Mouse (Mus musculus): ENCODE results near the gene Ttll6. TPM values are rescaled to one million over a fixed set of nuclear protein-coding genes. Genes with fewer than 3 reads are reported as not detected.

Gene Ttll6
- total RNA-seq (2014; rRNA removed) (0.16 and 0.38 TPM in 2 replicates), polyA plus RNA-seq (2015; fragmentation: Nextera tagmentation; extraction: Ambion mirVana) (0.16 and 0.39 TPM in 2 replicates)

- Histone ChIP-seq H3K27ac (ENCODE audit: low read depth, low read length) (no peak within 1 kb of the TSS), H3K4me2 (ENCODE audit: low read depth, low read length, poor library complexity, severe bottlenecking) (0 out of 2 replicates have a peak within 1 kb of the TSS, but pooled peaks have one; percentile 29), H3K4me3 (ENCODE audit: low read depth, low read length) (no peak within 1 kb of the TSS), H3K27me3 (ENCODE audit: insufficient read depth, low read length) (no peaks in the 10 kb centered on the region), H3K4me1 (ENCODE audit: insufficient read depth, low read length) (no peaks in the 10 kb centered on the region), H3K9me3 (ENCODE audit: low read length) (no peaks in the 10 kb centered on the region), H3K36me3 (ENCODE audit: insufficient read depth, low read length) (no peaks in the 10 kb centered on the region), H3K9ac (replicated peaks; ENCODE audit: low read length, poor library complexity, severe bottlenecking) (no peak within 1 kb of the TSS)
- WGBS: 20% methylated on average over 16 of the region's 16 CpGs
- ATAC-seq (ENCODE audit: low FRiP score) (no peak), DNase-seq (ENCODE audit: low spot score) (peak; percentile 67)
- peak; percentile 74 for TF ChIP-seq CTCF (IDR thresholded peaks at IDR 0.05)
Measured at GRCm38 (mm10) chr11:96133239-96133865, at the start of gene Ttll6. Gene Ttll6 (plus strand): TSS chr11:96133786.

DNA sequence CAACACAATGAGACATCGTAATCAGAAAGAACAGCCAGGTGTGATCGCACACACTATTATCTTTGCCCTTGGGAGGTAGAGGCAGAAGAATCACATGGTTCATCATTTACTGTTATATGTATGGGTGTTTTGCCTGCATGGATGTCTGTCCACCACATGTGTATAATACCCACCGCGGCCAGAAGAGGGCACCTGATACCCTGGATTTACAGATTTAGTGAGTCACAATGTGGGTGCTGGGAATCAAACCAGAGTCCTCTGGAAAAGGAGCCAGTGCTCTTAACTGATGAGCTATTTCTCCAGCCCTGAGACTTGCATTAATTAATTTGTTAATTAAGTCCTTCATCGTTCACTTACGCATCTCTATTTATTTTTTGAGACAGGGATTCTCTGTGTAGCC, 45.6 kb upstream of the Ttll6 start:
- Histone ChIP-seq H3K27me3 (ENCODE audit: insufficient read depth, low read length) (no peaks in the 10 kb centered on the region), H3K9me3 (ENCODE audit: low read length) (no peaks in the 10 kb centered on the region), H3K4me2 (ENCODE audit: low read depth, low read length, poor library complexity, severe bottlenecking) (no peak overlapping the region), H3K27ac (ENCODE audit: low read depth, low read length) (no peak overlapping the region), H3K9ac (replicated peaks; ENCODE audit: low read length, poor library complexity, severe bottlenecking) (no peak overlapping the region), H3K4me1 (ENCODE audit: insufficient read depth, low read length) (no peaks in the 10 kb centered on the region), H3K36me3 (ENCODE audit: insufficient read depth, low read length) (no peaks in the 10 kb centered on the region), H3K4me3 (ENCODE audit: low read depth, low read length) (no peak overlapping the region)
- DNase-seq (ENCODE audit: low spot score): no peak
- WGBS: 93% methylated on average over 6 of the region's 6 CpGs
- no peak for ATAC-seq (ENCODE audit: low FRiP score)
- TF ChIP-seq CTCF (IDR thresholded peaks at IDR 0.05): no peak

DNA sequence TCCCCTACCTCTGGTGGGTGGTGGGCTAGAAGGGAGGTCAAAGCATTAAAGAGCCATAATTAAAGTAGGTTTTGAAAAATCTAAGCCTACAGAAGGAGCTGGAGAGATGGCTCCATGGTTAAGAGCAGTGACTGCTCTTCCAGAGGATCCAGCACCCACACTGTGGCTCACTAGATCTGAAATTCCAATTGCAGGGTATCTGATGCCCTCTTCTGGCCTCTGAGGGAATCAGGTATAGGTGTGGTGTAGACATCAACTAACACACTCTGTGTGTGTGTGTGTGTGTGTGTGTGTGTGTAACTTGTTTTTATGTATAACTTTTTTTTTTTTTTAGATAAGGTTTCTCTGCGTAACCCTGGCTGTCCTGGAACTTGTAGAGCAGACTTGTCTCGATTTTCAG, 42.5 kb upstream of the Ttll6 start:
- 56% methylated on average over 2 of the region's 2 CpGs for WGBS
- Histone ChIP-seq H3K4me1 (ENCODE audit: insufficient read depth, low read length) (no peaks in the 10 kb centered on the region), H3K9ac (replicated peaks; ENCODE audit: low read length, poor library complexity, severe bottlenecking) (no peak overlapping the region), H3K4me2 (ENCODE audit: low read depth, low read length, poor library complexity, severe bottlenecking) (no peak overlapping the region), H3K27ac (ENCODE audit: low read depth, low read length) (no peak overlapping the region), H3K36me3 (ENCODE audit: insufficient read depth, low read length) (no peaks in the 10 kb centered on the region), H3K9me3 (ENCODE audit: low read length) (no peaks in the 10 kb centered on the region), H3K4me3 (ENCODE audit: low read depth, low read length) (no peak overlapping the region), H3K27me3 (ENCODE audit: insufficient read depth, low read length) (no peaks in the 10 kb centered on the region)
- DNase-seq (ENCODE audit: low spot score) (no peak), ATAC-seq (ENCODE audit: low FRiP score) (no peak)
- peak; percentile 51 for TF ChIP-seq CTCF (IDR thresholded peaks at IDR 0.05)

GRCm38 (mm10) chr11:96092674-96093291, 40.8 kb upstream of the Ttll6 start:
- H3K4me1 ChIP-seq (ENCODE audit: insufficient read depth, low read length): no peaks in the 10 kb centered on the region
- no peaks in the 10 kb centered on the region for H3K27me3 ChIP-seq (ENCODE audit: insufficient read depth, low read length)
- DNase-seq (ENCODE audit: low spot score): no peak
- TF ChIP-seq CTCF (IDR thresholded peaks at IDR 0.05): no peak
- WGBS: 41% methylated on average over 7 of the region's 7 CpGs
- H3K9ac ChIP-seq (replicated peaks; ENCODE audit: low read length, poor library complexity, severe bottlenecking): no peak overlapping the region
- no peak overlapping the region for H3K4me3 ChIP-seq (ENCODE audit: low read depth, low read length)
- no peak overlapping the region for H3K4me2 ChIP-seq (ENCODE audit: low read depth, low read length, poor library complexity, severe bottlenecking)
- H3K27ac ChIP-seq (ENCODE audit: low read depth, low read length): no peak overlapping the region
- no peaks in the 10 kb centered on the region for H3K36me3 ChIP-seq (ENCODE audit: insufficient read depth, low read length)
- no peaks in the 10 kb centered on the region for H3K9me3 ChIP-seq (ENCODE audit: low read length)
- ATAC-seq (ENCODE audit: low FRiP score): no peak

- Histone ChIP-seq H3K27ac (ENCODE audit: low read depth, low read length) (no peak overlapping the region), H3K4me1 (ENCODE audit: insufficient read depth, low read length) (no peaks in the 10 kb centered on the region), H3K36me3 (ENCODE audit: insufficient read depth, low read length) (no peaks in the 10 kb centered on the region), H3K4me2 (ENCODE audit: low read depth, low read length, poor library complexity, severe bottlenecking) (no peak overlapping the region), H3K27me3 (ENCODE audit: insufficient read depth, low read length) (no peaks in the 10 kb centered on the region), H3K4me3 (ENCODE audit: low read depth, low read length) (no peak overlapping the region), H3K9me3 (ENCODE audit: low read length) (no peaks in the 10 kb centered on the region), H3K9ac (replicated peaks; ENCODE audit: low read length, poor library complexity, severe bottlenecking) (no peak overlapping the region)
- DNase-seq (ENCODE audit: low spot score) (peak; percentile 31), ATAC-seq (ENCODE audit: low FRiP score) (no peak)
- TF ChIP-seq CTCF (IDR thresholded peaks at IDR 0.05): peak; percentile 77
- WGBS: 14% methylated on average over 3 of the region's 3 CpGs
Measured at GRCm38 (mm10) chr11:96093361-96093760, 40.2 kb upstream of the Ttll6 start.

GRCm38 (mm10) chr11:96108376-96108775, 25.2 kb upstream of the Ttll6 start:
- Histone ChIP-seq H3K27ac (ENCODE audit: low read depth, low read length) (no peak overlapping the region), H3K36me3 (ENCODE audit: insufficient read depth, low read length) (no peaks in the 10 kb centered on the region), H3K9ac (replicated peaks; ENCODE audit: low read length, poor library complexity, severe bottlenecking) (no peak overlapping the region), H3K4me2 (ENCODE audit: low read depth, low read length, poor library complexity, severe bottlenecking) (no peak overlapping the region), H3K4me3 (ENCODE audit: low read depth, low read length) (no peak overlapping the region), H3K9me3 (ENCODE audit: low read length) (no peaks in the 10 kb centered on the region), H3K27me3 (ENCODE audit: insufficient read depth, low read length) (no peaks in the 10 kb centered on the region), H3K4me1 (ENCODE audit: insufficient read depth, low read length) (no peaks in the 10 kb centered on the region)
- ATAC-seq (ENCODE audit: low FRiP score): no peak
- DNase-seq (ENCODE audit: low spot score): no peak
- WGBS: 70% methylated on average over 1 of the region's 1 CpGs
- no peak for TF ChIP-seq CTCF (IDR thresholded peaks at IDR 0.05)

Data from midbrain, postnatal 0 days (tissue).